Mouse (Mus musculus) C3H10T1/2 (cell line): Measurements from ENCODE around the gene Mei4. TPM values are rescaled to one million over a fixed set of nuclear protein-coding genes. Genes with fewer than 3 reads are reported as not detected.

ENCODE experiments used
- polyA plus RNA-seq, 2 experiments: library from polyadenylated mRNA; unstranded; fragments of >200 nt; fragmentation: generic; extraction: Trizol; gene quantifications; one replicate each; pipeline ENCODE4 v1.2.1; 2012; ENCODE audit warnings: missing spikeins in 2 of 2

Gene Mei4
- polyA plus RNA-seq = under 1 TPM in 1 of 2 experiments, not detected in 1; 0.04 TPM

GRCm38 (mm10) chr9:81863181-81863887 lies at the start of gene Mei4:
Gene Mei4, plus strand, starts transcription at chr9:81863670.

Other genes starting within 250 kb of the Mei4 start
- gene Htr1b, start 229.8 kb upstream of the Mei4 start, polyA plus RNA-seq = under 1 TPM; 0.05 to 0.85 TPM